Mouse (Mus musculus) telencephalon, adult 2 months (tissue): Measurements from ENCODE around the gene Camk2g.

Experiments used
- DNase-seq: peaks from one replicate; pipeline ENCODE4 v3.0.0-alpha.2; 2011; ENCODE audit warnings: low read depth, low spot score

Gene Camk2g

GRCm38 (mm10) chr14:20806116-20806840 is 12.4 kb upstream of the Camk2g start:
- DNase-seq, result no peak

GRCm38 (mm10) chr14:20804964-20805672 is 11.2 kb upstream of the Camk2g start:
- DNase-seq, result no peak

DNA sequence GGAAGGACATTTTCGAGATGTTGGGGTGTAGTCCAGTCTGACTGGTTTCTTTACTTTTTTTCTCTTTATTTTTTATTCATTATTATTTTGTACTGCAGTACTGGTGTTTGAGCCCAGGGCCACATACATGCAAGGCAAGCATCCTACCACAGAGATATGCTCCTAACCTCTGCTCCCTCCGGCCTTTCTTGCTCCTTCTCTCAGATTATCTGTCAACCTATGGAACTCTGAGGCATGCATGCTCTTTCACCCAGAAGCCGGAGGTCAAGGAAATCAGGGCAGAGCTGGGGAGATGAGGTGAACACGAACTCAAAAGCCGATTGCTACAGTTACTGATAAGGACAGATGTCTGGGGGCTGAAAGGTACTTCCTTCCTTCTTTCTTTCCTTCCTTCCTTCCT is 10.6 kb upstream of the Camk2g start:
- no peak for DNase-seq

DNA sequence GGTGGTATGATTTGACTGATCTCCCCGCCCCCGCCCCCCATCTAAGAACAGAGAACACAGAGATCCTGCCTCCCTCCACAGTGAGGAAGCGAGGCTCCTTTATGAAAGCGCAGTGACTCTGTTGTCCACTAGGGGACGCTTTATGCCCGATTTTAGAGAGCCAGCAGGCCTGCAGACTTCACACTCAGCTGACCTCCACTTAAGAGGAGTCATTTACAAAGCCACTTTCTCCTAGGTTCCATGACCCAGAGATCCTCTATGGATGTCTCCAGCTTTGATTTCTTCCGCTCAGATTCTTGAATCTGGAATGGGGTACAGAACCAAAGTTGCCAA is 9.7 kb upstream of the Camk2g start:
- no peak for DNase-seq

DNA sequence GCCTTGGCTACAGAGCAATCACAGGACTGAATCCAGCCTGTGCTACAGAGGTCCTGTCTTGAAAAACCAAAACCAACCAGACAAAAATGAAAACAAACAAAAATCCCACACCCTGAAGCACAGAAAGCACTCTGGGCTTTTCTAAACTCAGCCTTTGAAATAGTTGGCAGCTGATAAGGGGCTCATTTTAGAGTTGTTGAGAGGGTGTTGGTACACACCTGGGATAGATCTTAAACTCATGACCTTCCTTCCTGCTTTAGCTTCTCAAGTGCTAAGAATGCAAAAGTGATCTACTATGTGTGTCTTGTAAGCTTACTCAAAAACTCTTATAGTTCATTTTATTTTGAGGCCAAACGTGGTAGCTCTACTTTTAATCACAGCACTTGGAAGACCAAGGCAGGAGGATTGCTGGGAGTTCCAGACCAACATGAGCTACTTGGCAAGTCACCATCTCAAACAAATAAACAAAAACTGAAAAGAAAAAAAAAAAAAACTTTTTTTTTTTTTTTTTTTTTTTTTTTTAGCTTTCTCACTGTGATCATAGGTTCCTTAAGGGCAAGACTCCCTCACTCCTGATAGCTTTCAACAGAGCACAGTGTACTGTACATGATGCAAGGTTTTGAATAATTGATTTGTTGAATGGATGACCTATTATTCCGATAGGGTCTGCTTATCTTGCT is 9.2 kb upstream of the Camk2g start:
- no peak for DNase-seq

GRCm38 (mm10) chr14:20798761-20799160 is 4.9 kb upstream of the Camk2g start:
- DNase-seq, result no peak

DNA sequence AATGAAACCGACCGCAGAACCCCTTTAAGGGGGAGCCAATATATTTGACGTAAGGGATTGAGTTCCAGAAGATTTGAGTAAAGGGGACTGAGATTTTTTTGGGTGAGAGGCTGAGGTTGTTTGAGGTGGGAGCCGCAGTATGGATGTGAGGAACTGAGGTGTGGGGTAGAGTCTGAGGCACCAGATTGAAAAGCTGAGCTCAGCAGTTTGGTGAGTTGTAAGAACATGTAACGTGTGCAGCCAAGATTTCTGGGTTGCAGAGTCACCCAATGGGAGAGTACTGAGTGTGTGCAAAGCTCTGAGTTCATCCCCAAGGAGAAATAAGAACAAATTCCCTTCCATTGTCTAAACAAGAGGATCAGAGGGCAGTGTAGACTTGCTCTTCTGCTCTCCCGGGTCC is 4.4 kb upstream of the Camk2g start:
- DNase-seq, result no peak

- DNase-seq, result no peak
These were observed 2.8 kb upstream of the Camk2g start for GRCm38 (mm10) chr14:20796643-20797042.

DNA sequence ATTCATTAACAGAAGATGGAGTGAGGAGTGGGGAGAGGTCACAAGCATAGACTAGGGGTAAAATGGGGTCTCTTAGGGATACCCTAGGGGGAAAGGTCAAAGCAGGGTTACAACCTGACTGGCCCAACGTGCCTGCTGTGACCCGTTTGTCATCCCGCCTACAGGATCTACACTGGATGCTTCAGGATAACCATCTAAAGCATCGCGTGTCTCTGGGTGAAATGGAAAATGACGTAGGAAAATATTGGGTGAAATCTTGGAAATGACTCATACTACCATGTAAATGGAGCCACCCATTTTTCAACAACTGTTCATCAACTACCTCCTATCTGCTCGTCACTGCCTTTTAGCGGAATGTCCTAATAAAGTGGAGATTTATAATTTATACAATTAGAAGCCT is 2.3 kb upstream of the Camk2g start:
- DNase-seq, result no peak

DNA sequence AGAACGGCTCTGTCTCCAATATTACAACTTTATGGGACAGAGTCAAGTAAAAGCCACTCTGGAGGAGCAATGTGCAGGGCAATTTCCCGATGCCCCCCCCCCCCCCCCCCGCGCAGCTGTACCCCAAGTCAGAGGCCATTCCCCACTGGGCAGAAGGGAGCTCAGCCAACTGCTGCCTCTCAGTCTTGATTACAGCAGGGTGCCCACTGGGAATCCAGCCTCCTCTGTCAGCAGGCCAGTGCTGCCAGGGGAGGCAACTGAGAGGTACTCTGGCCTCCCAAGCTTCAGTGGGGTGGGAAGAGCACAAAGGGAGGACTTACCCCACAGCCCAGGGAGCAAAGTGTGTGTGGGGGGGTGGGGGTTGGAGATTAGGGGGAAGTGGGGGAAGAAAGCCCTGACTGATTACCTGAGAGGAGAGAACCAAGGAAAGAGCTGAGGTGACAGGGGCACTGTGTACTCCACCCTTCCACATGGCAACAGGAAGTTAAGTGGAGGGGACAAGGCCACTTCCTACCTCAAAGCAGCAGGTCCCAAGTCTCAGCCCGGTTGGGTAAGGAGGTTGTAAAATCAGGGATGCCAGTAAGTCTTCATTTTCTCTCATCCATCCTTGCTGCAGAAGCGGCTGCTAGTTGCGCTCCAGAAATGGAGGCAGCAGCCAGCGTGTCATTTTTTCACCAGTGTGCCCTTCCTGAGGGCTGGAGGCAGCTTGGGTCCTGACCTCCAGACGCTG is 1.7 kb upstream of the Camk2g start:
- no peak for DNase-seq

GRCm38 (mm10) chr14:20794589-20794988 is 701 bp upstream of the Camk2g start:
- no peak for DNase-seq

DNA sequence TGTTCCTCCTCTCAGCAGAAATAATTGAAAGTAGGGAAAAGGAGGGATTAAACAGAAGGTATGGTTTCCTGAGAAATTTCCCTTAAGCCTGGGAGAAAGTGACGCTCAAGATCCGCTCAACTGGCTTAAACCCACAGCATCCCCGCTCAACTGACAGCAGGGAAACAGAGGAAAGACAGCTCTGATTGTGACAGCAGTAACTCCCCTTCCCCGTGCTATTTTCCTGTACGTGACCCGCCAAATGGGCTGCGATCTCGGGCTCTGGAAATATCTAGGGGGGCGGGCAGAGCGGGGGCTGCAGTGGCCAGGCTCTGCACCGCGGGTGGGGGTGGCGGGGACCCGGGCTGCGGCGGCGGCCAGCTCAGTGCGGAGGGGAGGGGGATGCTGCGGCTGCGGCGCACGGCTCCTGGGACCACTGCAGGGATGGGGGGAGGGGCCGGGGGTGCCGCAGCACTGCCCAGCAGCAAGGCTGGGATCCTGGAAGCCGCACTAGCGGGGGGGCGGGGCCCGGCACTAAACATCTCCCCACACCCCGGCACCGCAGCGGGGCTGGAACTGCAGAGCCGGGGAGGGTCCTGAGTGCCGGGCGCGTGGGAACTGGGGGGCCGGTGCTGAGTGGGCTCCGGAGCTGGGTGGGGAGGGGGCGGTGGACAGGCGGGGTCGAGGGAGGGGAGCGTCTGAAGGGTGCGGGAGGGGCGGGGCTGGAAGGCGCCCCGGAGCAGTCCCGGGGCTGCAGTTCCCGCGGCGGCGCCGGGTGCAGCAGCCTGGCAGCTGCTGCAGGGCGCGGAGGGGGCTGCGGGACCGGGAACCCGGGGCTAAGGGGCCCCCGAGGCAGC is 748 bp downstream of the Camk2g start:
- no peak for DNase-seq

DNA sequence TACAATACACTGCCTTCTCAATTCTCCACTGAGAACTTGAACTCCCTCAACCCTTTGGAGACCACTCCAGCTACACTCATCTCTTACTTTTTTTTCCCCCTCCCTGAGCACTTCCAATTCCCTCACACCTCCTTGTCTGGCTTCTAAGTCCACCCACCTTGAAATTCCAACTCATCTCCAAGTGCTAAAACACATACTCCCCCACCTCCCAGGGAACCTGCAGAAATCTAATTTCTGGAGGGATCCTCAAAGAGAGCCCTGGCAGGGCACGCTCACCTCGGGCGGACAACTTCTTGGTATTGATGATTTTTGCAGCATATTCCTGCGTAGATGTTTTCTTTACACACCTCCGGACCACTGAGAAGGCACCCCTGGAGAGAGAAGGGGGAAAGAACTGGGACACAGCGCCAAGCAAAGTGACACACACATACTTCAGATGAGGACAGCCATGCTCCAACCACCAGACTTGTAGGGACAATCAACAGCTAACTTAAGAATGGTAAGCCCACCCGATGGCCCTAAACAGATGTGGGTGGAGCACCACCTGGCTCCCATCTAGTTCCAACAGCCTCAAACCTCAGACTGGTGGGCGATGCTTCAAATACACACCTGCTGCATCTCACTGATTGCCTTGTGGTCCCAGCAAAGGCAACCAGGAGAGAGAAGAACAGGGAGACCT is 1.5 kb downstream of the Camk2g start:
- no peak for DNase-seq

GRCm38 (mm10) chr14:20791511-20792242 is 2.2 kb downstream of the Camk2g start:
- DNase-seq, result no peak

GRCm38 (mm10) chr14:20790996-20791395 is 2.9 kb downstream of the Camk2g start:
- no peak for DNase-seq

DNA sequence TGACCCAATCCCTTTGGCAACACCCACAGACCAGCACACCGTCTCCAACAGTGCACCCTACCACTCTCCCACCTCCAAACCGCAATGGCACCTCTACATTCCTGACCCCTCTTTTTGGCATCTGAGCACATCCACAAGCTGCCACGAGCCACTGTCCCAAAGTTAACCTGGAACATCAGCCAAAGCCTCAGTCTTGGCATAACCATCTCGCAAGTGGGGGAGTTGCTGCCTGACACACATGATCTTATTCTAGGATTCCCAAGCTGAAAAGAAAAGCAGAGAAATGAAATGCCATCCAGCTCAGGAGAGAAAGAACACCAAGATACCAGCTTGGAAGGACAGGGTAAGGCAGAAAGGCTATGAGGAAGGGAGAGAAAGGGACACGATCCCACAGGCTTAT is 3.4 kb downstream of the Camk2g start:
- no peak for DNase-seq

- no peak for DNase-seq
These were observed 4.3 kb downstream of the Camk2g start for GRCm38 (mm10) chr14:20789593-20789992.

DNA sequence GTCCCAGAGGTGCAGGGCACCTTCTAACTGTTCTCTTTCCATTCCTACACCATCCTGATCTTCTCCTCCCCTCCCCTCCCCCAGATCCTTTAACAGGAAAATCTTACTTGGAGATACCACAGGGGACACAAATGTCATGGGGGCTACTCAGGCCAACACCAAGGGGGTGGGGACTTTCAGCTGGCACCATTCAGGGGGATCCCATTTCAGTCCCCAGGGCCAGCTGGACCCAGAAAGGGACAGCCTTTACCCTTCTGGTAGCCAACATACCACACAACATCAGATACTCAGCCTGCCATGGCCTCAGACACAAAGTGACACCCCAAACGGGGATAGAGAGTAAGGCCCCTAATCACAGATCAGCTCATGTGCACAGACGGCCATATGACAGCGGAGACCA is 5.7 kb downstream of the Camk2g start:
- no peak for DNase-seq

DNA sequence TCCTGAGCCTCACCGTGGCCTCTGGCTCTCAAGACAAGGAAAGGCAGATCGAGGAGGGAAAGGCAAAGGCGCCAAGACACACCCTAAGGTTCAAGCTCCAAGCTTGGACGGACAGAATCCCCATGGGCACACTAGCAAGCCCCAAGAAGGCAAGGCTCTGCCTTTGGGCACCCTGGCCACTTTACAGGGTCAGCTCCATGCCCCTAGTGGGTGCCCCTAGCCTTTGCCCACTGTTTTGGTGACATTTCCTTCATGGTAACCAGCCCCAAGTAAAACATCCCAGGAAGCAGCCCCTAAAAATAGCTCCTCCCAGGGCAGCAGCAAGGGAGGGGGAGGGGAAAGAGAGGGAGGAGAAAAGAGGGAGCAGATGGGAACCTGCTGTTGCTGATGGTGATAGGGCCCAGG is 7.3 kb downstream of the Camk2g start:
- no peak for DNase-seq

DNA sequence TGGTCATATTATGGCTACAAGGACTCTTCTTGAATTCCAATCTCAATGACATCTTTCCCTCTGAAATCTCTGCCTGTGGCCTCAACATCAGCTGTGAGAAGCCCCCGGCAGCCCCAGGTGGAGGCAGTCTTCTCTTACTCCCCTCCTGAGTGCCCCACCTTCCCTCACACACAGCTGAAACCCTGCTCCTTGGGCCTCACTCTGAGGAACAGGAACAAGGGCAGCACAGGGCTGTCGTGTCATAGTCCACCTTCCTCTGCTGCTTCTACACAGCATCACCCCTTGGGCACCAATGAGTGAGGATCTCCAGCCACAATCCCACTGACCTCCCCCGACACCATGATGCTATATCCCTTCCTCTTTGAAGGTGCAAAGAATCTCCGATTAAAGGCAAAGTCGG is 7.9 kb downstream of the Camk2g start:
- DNase-seq, result no peak
